Mouse (Mus musculus): ENCODE results near the gene Krt81.

The Krt81 gene

DNA sequence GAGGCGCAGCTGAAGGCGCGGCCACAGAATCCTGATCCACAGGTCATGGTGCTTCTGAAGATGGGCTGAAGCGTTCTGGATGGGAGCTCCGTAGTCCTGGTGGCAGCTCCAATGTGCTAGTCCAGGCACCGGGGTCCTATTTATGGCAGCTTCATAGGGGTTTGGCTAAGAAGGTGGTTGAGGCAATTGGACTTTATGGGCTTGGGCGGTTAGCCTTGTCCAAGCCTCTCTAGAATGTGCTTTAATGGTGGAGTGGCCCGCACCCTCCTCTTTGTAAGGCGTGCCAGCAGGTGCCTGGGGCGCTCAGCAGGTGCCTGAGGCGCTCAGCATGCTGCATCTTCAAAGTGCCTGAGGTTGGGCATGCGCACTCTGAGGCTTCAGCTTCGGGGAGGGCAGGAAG is at the start of gene Krt81:
Krt81 (minus strand) TSS at position 101 of the 400 bp plus-strand sequence.
- DNase-seq (ENCODE audit: low spot score in 2 of 2) = no peak

DNA sequence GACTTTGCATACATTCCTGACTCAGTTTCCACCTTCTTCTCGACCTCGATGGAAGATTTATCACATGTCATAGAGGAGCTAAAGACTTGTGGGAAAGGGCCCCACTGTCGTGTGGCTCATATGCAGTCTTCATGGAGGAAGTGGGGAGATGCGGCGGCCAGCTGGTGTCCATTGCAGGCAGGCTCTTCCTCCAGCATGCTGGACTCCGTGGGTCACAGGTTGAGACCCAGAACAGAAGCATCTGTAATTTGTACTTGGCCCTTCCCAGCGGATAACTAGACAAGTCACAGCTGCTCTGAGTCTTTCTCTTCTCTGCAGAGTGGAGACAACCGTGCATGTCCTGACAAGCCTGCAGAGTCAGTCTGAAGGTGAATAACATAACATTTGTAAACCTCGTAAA is 44.7 kb upstream of the Krt81 start:
- no peak for DNase-seq (ENCODE audit: low spot score in 2 of 2)

DNA sequence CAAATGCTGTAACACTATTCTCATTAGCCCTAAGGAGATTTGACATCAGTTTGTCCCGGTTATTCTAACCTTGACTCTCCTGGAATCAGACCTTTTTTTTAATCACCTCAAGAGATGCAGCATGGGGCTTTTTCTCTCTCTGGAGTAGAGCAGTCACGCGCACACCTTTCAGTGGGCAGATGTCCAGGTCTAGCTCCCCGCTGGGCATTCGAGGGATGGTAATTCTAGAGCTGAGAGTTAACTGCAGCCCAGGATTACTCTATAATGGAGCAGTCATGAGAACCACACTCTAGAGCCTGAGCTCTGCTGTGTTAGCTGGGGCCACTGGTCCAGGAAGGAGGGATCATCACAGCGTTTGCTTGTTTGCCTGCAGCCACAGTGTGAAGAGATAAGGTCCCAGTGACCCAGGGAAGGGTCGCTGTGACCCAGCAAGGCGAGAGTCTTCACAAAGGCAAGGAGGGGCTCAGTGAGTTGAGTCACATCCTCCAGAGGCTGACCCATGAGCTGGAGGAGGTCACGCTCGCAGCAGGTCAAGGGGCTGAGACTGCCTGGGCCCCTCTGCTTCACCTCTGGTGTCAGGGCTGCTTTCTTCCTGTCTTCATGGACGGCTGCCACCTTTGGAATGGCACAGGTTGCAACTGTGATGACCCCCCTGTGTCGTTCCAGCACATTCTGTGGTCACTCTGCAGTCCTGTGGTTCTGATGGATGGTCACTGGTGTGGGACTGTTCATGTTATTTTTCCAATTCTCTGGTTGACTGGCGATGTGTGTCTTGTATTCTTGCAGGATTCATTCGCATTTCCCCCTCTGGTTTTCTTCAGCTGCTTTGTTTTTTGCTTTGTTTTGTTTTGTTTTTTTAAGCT is 43.6 kb upstream of the Krt81 start:
- DNase-seq (ENCODE audit: low spot score in 2 of 2) = no peak

DNA sequence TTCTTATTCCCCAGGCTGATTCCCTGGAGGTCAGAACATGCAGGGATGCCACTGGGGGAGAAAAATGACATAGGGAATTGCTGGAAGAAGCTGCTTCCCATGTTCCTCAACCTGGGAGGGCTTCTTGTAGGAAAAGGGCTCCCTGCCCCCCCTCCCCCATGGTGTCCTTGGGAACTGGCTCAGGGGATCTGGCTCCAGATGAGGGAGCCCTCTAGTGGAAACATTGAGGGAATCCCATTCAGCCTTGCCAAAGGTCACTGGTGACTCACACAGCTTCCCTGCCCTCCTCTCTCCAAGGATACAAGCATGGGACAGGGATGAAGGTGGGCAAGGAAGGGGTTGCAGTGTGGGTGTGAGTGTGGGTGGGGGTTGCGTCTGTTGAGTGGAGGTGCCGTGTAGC is 33.6 kb upstream of the Krt81 start:
- DNase-seq (ENCODE audit: low spot score in 2 of 2) = no peak

DNA sequence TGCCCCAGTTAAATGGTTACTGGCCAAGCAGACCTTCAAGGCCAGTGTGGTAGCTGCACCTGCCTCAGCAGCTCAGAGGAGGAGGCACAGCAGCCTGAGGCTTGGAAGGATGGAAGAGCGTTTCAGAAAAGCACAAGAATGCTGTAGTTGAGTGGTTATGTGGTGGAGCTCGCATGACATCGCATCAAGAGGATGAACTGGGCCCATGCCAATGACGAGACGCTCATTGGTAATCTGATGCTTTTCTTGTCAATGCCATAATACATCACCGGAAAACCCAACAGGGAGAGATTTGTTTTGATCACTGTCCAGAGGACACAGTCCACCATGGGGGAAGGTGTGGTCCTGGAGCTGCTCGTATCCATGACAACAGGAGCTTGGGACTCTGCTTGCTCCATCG is 31.7 kb upstream of the Krt81 start:
- no peak for DNase-seq (ENCODE audit: low spot score in 2 of 2)

DNA sequence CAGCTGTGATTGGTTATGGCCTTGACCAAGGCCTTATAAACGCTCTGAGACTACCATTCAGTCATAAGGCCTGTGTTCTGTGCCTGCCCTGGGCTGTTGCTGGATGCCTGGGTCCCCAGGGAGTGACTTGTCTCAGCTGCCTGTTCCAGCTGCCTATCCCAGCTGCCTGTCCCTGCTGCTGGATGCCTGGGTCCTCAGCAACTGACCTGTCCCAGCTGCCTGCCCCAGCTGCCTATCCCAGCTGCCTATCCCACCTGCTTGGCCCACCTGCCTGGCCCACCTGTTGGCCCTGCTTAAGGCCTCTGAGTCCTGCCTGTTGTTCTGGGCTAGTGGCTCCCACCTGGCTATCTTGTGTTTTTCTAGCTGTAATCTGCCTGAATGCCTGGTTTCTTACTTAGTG is 30.7 kb upstream of the Krt81 start:
- DNase-seq (ENCODE audit: low spot score in 2 of 2) = no peak

DNA sequence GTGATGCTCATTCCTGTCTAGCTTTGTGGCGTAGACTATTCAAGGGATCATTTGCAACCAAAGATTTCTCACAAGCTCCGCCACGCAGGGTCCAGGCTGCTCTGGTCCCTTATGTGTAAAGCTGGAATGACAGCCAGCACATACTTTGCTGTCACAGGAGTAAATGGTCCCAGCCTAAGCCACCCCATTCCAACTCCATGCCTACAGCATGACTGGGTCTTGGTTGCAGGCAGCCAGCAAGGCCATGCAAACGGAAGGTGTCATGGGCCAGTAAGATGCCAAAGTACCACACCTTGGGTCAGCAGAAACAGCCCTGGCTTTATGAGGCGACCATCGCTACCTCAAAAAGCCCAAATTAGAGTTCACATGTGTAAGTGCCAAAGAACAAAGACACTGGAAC is 30.2 kb upstream of the Krt81 start:
- DNase-seq (ENCODE audit: low spot score in 2 of 2) = no peak

DNA sequence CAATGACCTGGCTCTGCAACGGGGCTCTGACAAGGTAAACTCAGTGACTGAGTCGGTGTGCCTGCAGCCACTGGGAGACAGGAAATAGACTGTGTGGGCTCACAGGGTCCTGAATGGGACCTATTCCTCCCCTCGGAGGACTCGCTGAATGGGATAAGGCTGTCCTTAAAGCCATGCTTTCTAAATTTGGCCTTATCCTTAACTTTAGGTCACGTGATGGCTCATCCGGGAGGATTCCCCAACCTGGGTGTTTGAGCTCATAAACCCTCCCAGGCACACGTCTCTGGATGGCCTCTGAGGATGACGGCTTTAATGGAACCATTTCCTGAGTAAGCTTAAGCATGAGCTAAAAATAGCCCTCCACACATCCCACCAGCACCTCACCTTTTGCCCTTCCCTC is 29.2 kb upstream of the Krt81 start:
- DNase-seq (ENCODE audit: low spot score in 2 of 2) = no peak

DNA sequence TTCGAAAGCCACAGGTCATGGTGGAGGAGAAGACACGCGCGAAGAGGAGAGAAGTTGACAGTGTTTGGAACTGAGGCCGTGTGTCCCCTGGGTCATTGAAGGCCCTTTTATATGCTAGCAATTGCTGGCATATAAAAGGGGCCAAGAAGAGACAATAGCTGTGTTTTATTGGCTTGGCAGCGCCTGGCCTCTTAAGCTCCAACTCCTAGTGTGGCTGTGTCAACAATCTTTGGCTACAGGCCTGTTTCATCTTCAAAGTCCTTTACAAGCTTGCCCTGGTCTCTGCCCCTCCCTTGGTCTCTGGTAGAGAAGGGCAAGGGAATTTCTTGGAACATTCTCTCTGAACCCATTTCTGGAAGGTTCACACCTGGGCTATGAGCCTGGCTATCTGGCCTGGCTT is 27.9 kb upstream of the Krt81 start, which contains the start of gene Krt83:
Krt83 (minus strand) TSS at position 82 of the 400 bp plus-strand sequence.
- no peak for DNase-seq (ENCODE audit: low spot score in 2 of 2)

DNA sequence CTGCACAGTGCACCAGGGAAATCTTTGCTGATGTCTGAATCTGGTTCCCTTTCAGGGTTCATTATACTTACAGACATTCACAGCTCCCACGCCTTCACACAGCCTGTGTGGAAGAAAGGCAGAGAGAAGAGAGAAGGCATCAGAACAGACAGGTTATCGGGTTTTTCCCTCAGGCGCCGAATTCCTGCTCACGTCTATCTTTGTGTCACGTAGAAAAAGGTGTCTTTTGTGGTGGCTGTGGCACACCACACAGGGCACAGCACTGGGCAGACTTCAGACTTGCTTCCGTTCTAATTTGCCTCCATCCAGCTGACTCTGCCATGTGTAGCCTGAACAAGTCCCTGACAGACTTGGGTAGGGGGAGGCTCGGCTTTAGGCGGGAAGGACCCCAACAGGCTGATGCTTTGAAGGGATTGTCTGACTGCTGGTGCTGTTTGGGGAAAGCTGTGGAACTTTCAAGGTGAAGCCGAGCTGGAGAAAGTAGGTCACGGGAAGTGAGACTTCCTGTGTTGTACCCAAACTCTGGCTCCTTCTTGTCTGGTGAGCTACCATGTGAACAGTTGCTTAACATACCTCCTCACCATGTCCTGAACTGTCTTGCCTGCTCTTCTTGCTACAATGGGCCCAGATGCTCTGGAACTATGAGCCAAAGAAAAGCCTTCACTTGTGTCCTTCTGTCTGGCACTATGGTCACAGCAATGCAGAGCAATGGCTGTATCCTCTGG is 22.5 kb upstream of the Krt81 start:
- DNase-seq (ENCODE audit: low spot score in 2 of 2) = no peak

DNA sequence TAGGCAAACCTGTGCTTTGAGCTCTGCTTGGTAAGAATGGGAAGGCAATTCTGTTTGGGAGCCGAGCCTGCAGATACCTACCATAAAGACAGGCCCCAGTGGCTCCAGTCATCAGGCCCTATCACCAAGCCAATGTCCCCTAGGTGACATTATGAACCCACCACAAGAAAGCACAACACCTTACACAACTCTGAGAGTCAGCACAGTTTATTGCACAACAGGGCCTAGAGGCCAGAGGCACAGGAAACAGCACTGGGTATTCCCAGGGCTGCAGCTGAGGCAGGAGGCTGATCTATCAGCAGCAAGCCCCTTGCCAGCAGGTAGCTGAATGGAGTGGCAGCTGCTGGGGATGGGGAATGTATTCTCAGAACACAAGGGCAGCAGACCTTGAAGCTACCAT is 21.4 kb upstream of the Krt81 start:
- no peak for DNase-seq (ENCODE audit: low spot score in 2 of 2)

DNA sequence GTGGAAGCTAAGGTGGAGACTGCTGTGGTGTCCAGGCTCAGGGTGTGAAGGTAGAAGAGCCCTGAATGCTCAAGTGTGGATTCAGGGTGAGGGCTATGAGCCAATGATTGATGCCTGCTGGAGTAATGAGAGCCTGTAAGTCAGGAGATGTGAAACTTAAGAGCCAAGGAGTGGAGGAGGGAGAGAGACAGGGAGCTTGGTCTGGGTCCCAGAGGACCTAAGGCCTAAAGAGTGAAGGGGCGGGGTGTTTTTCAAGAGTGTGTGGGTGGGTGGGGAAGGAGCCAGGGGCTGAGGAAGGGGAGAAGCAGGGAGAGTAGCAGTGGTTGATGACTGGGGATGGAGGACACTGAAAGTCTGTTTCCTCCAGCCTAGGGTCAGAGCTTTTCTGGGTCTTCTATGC is 20.1 kb upstream of the Krt81 start:
- no peak for DNase-seq (ENCODE audit: low spot score in 2 of 2)

DNA sequence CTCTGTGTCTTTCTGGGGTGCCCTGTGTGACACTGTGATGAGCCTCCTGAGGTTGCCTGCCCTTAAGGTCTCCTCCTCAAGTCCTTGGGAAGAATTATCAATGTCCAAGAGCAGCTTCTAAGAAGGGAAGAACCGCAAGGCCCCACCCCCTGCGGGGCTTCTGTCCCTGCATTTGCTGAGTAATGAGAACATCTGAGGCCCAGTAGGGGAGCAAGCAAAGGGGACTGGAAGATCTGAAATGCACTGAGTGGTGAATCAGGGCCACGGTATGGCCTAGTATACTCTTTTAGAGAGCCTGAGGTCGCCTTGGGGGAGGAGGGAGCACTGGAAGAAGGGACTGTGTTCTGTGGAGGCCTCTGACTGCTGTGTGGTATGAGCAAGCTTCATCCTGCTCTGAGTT is 18.5 kb upstream of the Krt81 start:
- DNase-seq (ENCODE audit: low spot score in 2 of 2) = no peak

DNA sequence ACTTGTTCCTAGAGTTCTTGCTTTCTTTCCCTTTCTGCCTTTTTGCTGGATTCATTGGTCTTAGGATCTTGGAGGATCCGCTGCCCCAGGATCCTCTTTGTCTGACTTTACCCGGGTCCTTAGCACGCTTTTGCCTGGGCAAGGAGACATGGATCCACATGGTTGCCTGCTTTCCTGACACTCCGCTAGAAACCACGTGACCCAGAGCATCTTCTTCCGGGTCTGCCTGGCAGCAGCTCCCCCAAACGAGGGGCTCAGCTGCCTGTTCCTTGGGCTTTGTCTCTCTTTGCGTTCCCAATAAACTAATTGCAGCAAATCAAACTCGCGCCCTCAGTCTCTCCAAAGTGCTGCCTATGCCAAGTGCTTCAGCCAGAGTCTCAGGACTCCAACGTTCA is 16.1 kb upstream of the Krt81 start:
- DNase-seq (ENCODE audit: low spot score in 2 of 2) = no peak

DNA sequence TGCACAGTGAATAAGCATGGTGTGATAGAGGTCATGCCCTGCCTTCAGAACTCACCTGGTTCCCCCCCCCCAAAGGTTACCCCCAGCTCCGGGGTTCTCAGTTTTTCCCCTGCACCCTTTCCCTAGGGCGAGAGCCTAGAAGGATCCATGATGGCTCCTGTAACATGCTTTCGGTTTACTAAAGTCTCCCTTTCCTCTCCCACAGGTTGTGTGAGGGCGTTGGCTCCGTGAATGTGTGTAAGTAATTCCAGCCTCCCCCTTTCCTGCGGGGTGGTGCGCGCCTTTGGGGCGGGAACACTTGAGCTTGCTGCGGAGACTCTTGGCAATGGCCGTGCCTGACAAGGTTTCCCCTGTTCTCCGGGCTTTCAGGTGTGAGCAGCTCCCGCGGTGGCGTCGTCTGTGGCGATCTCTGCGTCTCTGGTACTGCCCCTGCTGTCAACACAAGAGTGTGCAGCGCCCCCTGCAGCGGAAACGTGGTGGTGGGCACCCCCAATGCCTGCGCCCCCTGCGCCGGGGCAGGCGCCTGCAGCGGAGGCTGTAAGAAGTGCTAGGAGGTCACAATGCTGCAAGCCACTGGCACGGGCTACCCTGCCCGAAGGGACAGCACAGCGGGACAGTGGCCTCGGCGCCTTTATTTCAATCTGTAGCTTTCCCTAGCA is 15.6 kb upstream of the Krt81 start:
- no peak for DNase-seq (ENCODE audit: low spot score in 2 of 2)

DNA sequence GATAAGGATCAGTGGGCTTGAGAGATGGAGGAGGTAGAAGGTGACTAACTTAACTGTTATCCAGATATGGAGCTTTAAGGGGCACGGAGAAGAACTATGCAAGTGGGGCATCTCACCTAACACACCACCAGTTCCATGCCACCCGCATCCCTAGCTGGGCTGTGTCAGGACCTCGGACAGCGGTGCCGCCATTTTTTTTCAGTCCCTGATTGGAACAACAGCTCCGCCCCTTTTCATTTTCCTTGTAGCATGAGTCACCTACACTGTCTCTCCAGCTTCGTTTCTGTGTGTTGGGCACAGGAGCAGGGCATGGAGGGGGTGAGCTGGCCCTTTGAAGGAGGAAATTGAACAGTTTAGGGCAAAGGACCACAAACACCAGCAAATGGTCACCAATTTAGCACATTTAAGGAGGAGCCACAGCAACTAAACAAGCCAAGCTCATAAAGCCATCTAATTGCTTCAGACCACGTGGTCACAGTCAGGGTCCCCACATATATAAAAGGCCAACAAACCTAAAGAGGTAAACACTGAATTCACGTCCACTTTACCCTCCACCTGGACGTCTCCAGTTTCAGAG is 9.5 kb upstream of the Krt81 start, which contains the start of gene Krt86:
Krt86 (plus strand) TSS at position 527 of the 577 bp plus-strand sequence.
- DNase-seq (ENCODE audit: low spot score in 2 of 2) = no peak

DNA sequence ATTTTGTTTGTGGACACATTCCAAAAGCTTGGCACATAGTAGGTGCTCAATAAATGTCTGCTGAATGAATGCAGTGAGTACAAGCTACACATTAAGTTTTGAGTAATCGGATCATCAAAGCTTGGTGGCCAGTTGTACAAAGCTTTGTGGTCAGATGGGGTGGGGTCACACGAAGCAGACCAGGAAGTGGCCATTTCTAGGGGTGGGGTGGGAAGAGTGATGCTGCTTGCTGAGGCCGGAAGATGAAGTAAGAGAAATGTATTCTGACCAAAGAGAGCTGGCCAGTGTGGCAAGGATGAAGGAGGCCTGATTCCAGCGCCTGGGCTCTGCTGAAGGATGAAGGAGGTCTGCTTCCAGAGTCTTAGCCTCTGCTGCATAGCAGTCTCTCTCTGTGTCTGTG is 5.5 kb upstream of the Krt81 start:
- no peak for DNase-seq (ENCODE audit: low spot score in 2 of 2)

DNA sequence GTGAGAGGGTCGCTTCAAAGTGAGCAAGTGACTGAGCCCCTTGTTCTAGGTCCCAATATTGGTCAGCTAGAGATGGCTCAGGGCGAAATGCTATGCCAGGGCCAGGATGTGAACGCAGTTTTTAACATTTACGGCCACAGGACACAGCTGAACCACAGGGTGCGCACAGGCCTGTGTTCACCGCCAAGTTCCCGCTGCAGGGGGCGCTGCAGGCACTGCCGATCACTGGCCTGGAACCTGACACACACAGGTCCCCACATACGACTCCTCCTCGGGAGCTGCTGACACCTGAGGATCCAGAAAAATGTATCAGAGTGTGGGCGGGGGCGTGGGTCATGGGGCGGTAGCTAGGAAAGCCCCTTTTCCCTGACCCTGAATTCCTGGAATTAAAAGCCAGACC is 4.3 kb downstream of the Krt81 start:
- DNase-seq (ENCODE audit: low spot score in 2 of 2) = no peak

DNA sequence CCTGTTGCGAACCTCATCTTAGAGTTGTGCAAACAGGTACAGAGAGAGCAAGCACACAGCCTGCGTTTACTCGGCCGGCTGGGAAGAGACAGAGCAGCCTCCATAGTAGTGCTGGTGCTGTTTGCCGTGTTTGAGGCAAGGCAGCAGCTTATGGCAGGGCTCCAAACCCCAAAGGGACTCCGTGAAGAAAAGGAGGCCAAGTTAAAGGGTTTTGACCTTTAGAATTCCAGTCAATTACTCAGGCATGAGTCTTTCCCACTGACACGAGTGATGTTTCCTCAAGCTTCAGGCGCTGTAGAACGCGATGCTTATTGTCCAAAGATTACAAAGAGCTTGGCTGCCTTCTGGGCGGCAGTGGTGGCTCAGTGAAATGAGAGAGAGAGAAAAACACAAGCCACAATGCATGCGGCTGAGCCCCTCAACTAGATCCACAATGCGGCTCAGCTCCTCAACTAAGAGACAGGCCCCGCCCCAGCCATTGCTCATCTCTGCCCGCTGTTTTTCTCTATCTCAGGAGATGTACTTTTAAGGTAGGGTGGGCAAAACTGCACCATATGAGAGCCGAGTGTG is 5.1 kb downstream of the Krt81 start:
- DNase-seq (ENCODE audit: low spot score in 2 of 2) = no peak

DNA sequence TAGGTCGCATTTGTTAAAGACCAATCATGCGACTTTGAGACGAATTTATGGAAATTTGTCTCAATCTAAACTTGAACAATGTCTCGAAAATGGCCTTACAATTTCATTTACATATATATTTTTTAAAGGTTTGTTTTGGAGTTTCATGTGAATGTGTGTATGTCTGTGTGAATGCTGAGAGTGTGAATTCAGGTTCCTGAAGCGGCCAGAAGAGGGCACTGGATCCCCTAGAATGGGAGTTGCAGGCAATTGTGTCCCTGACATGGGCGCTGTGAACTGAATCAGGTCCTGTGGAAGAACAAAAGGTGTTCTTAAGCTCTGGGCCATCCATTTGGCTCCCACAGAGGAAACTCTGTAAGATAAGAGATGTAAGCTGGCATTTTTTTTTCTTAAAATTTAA is 7.7 kb downstream of the Krt81 start:
- DNase-seq (ENCODE audit: low spot score in 2 of 2) = no peak

DNA sequence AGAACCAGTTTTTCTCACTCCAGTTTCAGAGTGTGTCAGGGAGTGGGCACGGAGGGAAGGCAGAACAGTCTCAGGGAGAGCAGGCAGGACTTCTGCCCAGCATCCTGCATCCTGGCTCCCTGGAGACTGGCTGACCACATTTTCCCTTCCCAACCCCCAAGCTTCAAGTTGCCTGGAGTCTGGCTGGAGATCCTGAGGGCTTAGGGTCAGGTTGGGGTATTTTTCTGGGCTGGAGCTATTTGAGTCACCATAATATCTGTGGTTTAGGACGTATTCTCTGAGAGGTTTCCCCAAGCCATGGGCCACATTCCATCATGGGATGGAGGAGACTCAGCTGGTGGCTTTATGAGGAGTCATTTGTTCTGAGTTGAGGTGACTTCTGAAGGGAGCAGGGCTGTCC is 8.3 kb downstream of the Krt81 start:
- no peak for DNase-seq (ENCODE audit: low spot score in 2 of 2)

DNA sequence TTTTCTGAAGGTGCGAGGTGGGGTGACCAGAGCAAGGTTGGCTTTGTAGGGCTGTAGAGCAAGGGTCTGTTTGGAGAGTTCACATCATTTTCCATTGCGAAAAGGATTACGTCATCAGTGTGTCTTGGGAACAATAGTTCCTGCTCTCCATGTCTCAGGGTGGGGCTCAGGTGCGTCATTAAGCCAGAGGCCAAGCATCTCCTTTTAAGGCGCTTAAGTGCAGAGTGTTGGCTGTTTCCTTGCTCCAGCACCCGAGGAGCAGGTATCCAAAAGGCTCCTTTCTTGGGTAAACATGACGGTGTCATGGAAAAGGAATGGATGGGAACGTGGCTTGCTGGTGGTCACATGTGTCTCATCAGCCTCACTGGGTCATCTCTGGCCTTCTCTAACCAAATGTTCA is 8.8 kb downstream of the Krt81 start:
- no peak for DNase-seq (ENCODE audit: low spot score in 2 of 2)
